Mouse (Mus musculus) forebrain, embryonic 10.5 days (tissue): ENCODE measurements at regions not wholly inside any gene's neighbourhood (a gene's known extent, or its start where the extent isn't known, plus 50 kb on each side); places are given as distances from the start of the nearest gene placed in this dataset.
"Not testable (repeated sequence)": the region's sequence is repeated elsewhere in the genome, so short reads cannot be mapped to it uniquely, and the experiment has no call there.

Experiments
- DNase-seq: peaks from one replicate; pipeline ENCODE4 v3.0.0-alpha.2; 2017; ENCODE audit warnings: low spot score; ENCODE audit errors: extremely low spot score
- H3K27ac ChIP-seq: fragments of 300-500 bp; sonication (generic); 2 replicates; pipeline ENCODE4 v1.5.1; 2016; ENCODE audit warnings: mild to moderate bottlenecking
- H3K27me3 ChIP-seq: fragments of 300-500 bp; sonication (generic); 2 replicates; pipeline ENCODE4 v1.6.1; 2016; ENCODE audit warnings: mild to moderate bottlenecking; ENCODE audit not compliant: poor library complexity, severe bottlenecking
- H3K36me3 ChIP-seq: fragments of 300-500 bp; sonication (generic); replicated peaks from 2 replicates; pipeline ENCODE4 v1.6.1; 2016; ENCODE audit warnings: mild to moderate bottlenecking, moderate library complexity
- H3K4me1 ChIP-seq: fragments of 300-500 bp; sonication (generic); 2 replicates; pipeline ENCODE4 v1.6.1; 2016
- H3K4me3 ChIP-seq: fragments of 300-500 bp; sonication (generic); 2 replicates; pipeline ENCODE4 v1.5.1; 2016; ENCODE audit warnings: mild to moderate bottlenecking, moderate library complexity
- H3K9me3 ChIP-seq: fragments of 300-500 bp; sonication (generic); 2 replicates; pipeline ENCODE4 v1.6.1; 2016; ENCODE audit warnings: mild to moderate bottlenecking, moderate library complexity
- WGBS: fragments of 180-500 bp; shearing (Covaris S2); methylation state at CpG from one replicate; pipeline ENCODE4 v1.1.7; 2016; 5-methylcytosine and 5-hydroxymethylcytosine counted together

DNA sequence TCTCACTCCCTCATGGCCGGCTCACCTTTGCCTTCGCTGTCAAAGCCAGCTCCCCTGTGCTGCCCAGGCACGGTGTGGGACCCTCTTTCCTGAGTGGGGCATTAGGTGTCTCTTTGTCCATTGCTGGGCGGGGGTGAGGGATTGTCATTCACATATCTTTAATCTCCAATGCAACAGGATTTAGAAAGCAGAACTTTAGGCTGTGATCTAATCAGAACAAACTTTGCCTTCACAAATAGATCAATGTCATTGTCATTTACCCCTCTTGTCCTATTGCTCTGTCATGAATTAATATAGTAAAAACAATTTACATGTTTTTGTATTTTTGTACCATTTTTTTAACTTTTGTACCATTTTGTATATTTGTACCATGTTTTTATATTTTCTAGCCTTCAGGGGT lies 254.7 kb upstream of the Pik3r1 start:
- Histone ChIP-seq H3K9me3 (no peaks in the 10 kb centered on the region), H3K4me3 (no peak overlapping the region), H3K27me3 (no peaks in the 10 kb centered on the region), H3K27ac (no peak overlapping the region), H3K4me1 (no peaks in the 10 kb centered on the region), H3K36me3 (no peaks in the 10 kb centered on the region)
- WGBS, result 81% methylated on average over 4 of the region's 4 CpGs
- DNase-seq, result no peak

DNA sequence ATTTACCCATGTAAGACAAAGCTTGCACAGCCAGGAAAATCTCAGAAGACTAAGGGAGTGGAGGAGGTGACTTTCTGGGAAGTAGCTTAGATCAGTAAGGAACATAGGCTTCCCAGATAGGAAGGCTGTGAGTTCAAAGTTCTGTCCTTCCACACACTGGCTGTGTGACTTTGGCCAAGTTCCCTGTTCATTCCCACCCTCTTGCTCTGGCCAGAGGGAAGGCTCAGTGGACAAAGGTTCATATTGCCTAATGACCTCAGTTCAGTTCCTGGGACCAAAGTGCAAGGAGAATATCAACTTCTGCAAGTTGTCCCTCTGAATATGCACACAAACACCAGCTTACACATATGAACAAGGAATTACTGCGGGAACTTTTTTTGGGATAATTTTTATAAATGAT lies 255.6 kb upstream of the Pik3r1 start:
- no peaks in the 10 kb centered on the region for H3K9me3 ChIP-seq
- WGBS, result 89% methylated on average over 1 of the region's 1 CpGs
- no peaks in the 10 kb centered on the region for H3K4me1 ChIP-seq
- H3K36me3 ChIP-seq, result no peaks in the 10 kb centered on the region
- DNase-seq, result no peak
- H3K27me3 ChIP-seq, result no peaks in the 10 kb centered on the region
- H3K4me3 ChIP-seq, result no peak overlapping the region
- no peak overlapping the region for H3K27ac ChIP-seq

DNA sequence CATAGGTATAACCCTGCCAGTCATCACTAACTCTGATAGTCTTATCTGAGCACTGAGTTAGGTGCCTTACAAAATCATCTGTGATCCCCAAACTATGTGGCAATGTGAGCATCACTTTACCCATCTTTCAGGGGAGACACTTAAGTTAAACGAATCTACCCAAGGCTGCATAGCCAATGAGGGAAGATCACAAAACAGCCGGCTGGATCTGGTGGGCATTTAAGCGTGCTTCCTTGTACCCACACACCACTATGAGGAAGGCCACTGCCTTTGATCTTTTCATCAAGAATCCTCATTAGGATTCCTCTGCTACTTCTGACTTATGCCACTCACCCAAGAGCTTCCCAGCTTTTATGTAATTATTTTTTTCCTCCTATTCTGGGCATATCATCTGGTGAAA lies 257.1 kb upstream of the Pik3r1 start:
- no peak overlapping the region for H3K4me3 ChIP-seq
- H3K9me3 ChIP-seq, result no peaks in the 10 kb centered on the region
- no peaks in the 10 kb centered on the region for H3K27me3 ChIP-seq
- no peak for DNase-seq
- H3K36me3 ChIP-seq, result no peaks in the 10 kb centered on the region
- no peak overlapping the region for H3K27ac ChIP-seq
- H3K4me1 ChIP-seq, result no peaks in the 10 kb centered on the region
- 85% methylated on average over 3 of the region's 3 CpGs for WGBS

DNA sequence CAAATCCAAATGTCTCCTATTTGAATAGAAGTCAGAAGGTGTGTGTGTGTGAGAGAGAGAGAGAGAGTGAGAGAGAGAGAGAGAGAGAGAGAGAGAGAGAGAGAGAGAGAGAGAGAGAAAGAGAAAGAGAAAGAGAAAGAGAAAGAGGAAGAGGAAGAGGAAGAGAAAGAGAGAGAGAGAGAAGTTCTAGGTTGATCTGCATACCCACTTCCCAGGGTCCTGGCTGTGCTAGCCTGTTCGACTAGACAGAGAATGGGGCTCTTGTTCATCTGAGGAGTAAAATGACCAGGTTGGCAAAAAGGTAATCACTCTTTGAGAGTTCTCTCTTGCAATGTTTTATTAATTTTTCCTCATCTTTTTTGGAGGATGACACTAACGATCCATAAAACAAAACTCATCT lies 257.5 kb upstream of the Pik3r1 start:
- WGBS, result 94% methylated on average over 2 of the region's 2 CpGs
- H3K27me3 ChIP-seq, H3K4me1 ChIP-seq, H3K27ac ChIP-seq, H3K9me3 ChIP-seq, H3K36me3 ChIP-seq, DNase-seq, H3K4me3 ChIP-seq: not testable (repeated sequence)

DNA sequence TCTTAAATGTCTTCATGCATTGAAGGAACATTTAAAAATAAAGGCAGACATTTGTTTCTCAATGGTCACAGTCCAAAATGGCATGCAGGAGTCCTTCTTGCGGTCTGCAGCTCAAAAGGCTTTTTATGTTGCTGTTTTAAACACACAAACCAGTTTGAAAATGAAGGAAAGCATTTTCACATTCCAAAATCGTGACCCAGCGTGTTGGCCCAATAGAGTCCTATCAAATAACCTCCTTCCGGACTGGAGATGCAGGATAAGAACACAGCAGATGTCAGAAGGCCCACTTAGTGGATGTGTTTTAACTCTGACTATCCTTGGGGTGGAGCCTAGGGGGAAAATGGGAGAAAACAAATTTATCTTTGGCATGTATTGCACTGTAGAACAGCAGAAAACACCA lies 263.4 kb upstream of the Pik3r1 start:
- Histone ChIP-seq H3K9me3 (no peaks in the 10 kb centered on the region), H3K4me1 (no peaks in the 10 kb centered on the region), H3K36me3 (no peaks in the 10 kb centered on the region), H3K4me3 (no peak overlapping the region), H3K27ac (no peak overlapping the region), H3K27me3 (no peaks in the 10 kb centered on the region)
- no peak for DNase-seq
- WGBS, result 89% methylated on average over 4 of the region's 4 CpGs

DNA sequence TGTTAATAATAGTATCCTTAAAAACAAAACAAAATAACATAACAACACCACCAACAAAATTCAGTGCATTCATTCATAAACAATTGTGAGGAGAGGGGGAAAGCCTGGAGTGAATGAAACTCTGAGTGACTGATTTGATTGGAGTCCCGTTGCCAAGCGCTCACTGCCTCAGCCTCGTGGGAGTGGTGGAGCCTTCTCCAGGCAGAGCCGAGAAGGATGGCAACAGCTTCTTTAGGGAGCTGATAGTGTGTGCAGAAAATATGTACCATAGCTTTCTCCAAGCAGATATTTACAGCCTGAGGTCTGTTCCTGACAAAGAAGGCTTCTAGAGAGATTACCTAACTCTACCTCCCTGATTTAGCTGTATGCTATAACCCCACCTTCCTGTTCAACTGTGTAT lies 266.5 kb upstream of the Pik3r1 start:
- DNase-seq, result no peak
- Histone ChIP-seq H3K36me3 (no peaks in the 10 kb centered on the region), H3K9me3 (no peaks in the 10 kb centered on the region), H3K4me3 (no peak overlapping the region), H3K27ac (no peak overlapping the region), H3K27me3 (no peaks in the 10 kb centered on the region), H3K4me1 (no peaks in the 10 kb centered on the region)
- WGBS, result 76% methylated on average over 4 of the region's 4 CpGs

DNA sequence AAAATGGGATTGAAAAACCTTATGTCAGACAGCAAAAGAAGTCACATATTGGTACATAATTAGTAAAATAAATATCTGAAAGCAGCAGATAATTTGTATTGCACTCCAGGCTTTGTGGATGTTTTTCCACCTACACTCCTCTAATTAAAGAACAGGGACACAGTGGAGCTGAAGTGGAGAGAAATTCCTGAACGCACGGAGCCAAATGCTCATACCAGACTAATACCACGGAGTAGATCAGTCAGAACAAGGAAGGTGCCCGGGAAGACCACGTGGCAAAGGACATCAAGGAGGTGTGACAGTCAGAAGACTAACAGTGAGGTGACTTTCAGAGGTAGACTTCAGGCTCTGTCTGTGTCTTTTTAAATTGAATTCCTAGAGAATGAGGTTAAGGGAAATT lies 268.0 kb upstream of the Pik3r1 start:
- no peaks in the 10 kb centered on the region for H3K27me3 ChIP-seq
- H3K9me3 ChIP-seq, result no peaks in the 10 kb centered on the region
- H3K36me3 ChIP-seq, result no peaks in the 10 kb centered on the region
- 87% methylated on average over 5 of the region's 5 CpGs for WGBS
- no peak overlapping the region for H3K27ac ChIP-seq
- no peak for DNase-seq
- H3K4me1 ChIP-seq, result no peaks in the 10 kb centered on the region
- H3K4me3 ChIP-seq, result no peak overlapping the region

DNA sequence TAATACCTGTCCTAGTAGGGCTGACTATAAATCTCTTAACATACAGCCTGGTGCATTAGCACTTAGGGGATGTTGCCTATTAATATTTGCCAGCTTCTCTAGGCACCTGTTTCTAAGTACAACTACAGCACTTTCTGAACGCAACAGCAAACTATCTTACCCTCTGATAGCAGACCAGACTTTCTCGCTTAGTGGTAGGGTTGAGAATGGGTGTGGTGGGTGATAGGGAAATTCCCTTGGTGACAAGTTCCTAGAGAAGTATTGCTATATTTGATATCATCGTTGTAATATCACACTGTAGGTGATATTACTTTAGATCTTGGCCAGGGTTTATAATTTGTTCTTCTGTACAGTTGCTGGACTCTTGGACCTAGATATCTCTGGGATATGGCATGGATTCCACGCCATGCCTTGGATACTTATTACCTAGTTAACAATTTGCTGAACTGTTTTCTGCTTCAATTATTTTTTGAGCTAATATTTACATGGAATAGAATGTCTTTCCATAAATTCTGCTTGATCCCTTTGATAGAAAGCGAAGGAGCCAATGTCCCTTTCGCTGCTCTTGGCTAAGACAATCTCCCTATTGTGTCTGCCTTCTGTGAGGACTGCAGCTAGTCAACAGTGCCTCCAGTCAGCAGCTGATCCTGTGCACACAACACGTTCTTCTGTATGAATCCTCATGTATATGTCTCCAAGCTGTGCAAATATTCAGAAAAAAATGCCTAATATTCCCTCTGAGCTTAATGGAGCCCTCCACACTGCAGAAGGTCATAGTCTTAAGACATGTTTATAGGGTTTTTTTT lies 269.0 kb upstream of the Pik3r1 start:
- no peak overlapping the region for H3K4me3 ChIP-seq
- 85% methylated on average over 7 of the region's 7 CpGs for WGBS
- no peaks in the 10 kb centered on the region for H3K4me1 ChIP-seq
- DNase-seq, result no peak
- H3K9me3 ChIP-seq, result no peaks in the 10 kb centered on the region
- no peaks in the 10 kb centered on the region for H3K27me3 ChIP-seq
- H3K36me3 ChIP-seq, result no peaks in the 10 kb centered on the region
- H3K27ac ChIP-seq, result no peak overlapping the region

DNA sequence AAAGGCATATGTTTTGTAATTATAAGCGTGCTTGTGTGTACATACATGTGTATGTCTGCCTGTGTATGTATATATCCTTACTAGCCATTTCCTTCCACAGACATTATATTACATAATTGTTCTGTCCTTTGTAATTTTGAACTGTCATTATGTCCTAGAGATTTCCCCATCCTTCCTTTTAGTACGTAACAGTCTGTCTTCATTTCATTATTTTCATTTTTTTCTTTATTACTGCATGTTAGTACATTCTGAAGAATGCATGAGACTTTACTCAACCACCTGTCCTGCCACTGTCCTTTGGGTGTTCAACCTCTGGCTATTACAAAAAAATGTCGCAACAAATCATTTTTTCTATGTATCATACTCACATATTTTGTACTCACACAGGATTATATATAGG lies 292.2 kb upstream of the Pik3r1 start:
- Histone ChIP-seq H3K36me3 (no peaks in the 10 kb centered on the region), H3K27me3 (no peaks in the 10 kb centered on the region), H3K27ac (no peak overlapping the region), H3K4me3 (no peak overlapping the region), H3K9me3 (no peaks in the 10 kb centered on the region), H3K4me1 (0 out of 2 replicates have a peak, but pooled peaks cover 5% of the 10 kb centered on the region)
- DNase-seq, result no peak
- 92% methylated on average over 3 of the region's 3 CpGs for WGBS

DNA sequence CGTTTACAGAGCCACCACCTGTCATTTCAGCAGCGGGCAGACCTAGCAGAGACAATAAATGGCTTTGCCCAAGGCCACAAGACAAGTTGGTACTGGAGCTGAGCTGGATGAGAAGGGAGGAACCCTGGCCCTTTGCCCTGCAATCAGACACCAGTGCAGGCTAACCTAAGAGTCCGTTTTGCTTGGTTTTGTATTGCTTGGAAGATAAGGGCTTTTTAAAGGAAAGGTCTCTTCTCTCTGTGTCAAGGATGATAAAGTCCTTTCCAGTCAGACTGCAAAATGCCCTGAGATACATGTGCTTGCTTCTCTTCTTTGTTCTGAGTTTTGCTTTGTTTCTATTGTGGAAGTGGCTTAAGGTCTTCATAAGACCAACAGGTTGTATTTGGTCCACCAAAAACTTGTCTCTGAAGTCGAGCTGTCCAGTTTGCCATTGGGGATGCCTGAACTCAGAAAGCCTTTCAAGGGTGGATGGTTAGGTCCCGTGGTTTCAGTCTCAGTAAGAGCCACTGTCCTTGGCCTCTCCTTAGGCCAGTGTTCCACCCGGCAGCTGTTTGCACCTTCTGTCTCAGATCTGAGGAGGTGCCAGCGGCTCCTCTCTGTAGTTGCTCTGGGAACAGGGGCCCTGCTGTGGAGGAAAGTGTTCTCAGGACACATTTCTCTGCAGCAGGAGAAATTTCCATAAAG lies 296.7 kb upstream of the Pik3r1 start:
- 80% methylated on average over 7 of the region's 7 CpGs for WGBS
- Histone ChIP-seq H3K9me3 (no peaks in the 10 kb centered on the region), H3K27ac (no peak overlapping the region), H3K4me3 (no peak overlapping the region), H3K27me3 (no peaks in the 10 kb centered on the region), H3K36me3 (no peaks in the 10 kb centered on the region), H3K4me1 (0 out of 2 replicates have a peak, but pooled peaks cover 5% of the 10 kb centered on the region)
- no peak for DNase-seq

DNA sequence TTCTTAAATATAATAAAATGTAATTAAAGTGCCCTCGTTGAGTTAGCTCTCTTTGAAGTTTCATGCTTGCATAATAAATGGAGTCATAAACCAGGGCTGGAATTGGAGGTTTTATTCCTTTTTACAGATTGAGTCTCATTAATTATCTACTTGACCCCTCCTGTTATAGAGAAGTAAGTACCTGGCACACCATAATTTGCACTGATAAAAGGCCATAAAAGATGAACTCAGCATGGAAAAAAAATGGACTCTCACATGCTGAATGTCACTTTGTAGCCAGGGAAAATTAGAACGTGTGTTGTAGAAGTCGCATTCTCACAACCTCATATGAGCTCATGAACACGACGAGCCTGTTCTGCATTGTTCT lies 297.2 kb upstream of the Pik3r1 start:
- Histone ChIP-seq H3K27me3 (no peaks in the 10 kb centered on the region), H3K36me3 (no peaks in the 10 kb centered on the region), H3K4me3 (no peak overlapping the region), H3K27ac (no peak overlapping the region), H3K9me3 (no peaks in the 10 kb centered on the region), H3K4me1 (0 out of 2 replicates have a peak, but pooled peaks cover 5% of the 10 kb centered on the region)
- no peak for DNase-seq
- whole genome bisulfite sequencing, result 91% methylated on average over 5 of the region's 5 CpGs

DNA sequence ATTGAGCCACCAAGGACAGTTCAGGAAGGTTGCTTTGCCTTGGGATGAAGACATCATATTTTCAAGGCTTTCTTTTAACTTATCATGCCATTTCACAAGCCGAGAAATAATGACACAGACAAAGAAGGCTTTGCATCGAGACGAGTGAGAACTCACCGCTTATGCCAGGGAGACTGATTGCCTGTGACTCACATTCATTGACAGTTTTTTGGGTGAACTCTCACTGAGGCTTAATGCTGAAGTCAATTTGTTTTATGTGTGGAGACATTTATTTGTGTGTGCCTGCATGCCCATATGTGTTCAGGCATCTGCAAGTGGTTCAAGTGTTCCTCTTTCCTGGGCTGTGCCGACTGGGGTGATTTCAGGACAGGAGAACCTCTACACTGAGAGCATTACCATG lies 297.8 kb upstream of the Pik3r1 start:
- H3K27ac ChIP-seq, result no peak overlapping the region
- WGBS, result 93% methylated on average over 5 of the region's 5 CpGs
- DNase-seq, result no peak
- no peaks in the 10 kb centered on the region for H3K36me3 ChIP-seq
- no peaks in the 10 kb centered on the region for H3K9me3 ChIP-seq
- H3K4me1 ChIP-seq, result 0 out of 2 replicates have a peak, but pooled peaks cover 5% of the 10 kb centered on the region
- no peak overlapping the region for H3K4me3 ChIP-seq
- no peaks in the 10 kb centered on the region for H3K27me3 ChIP-seq

DNA sequence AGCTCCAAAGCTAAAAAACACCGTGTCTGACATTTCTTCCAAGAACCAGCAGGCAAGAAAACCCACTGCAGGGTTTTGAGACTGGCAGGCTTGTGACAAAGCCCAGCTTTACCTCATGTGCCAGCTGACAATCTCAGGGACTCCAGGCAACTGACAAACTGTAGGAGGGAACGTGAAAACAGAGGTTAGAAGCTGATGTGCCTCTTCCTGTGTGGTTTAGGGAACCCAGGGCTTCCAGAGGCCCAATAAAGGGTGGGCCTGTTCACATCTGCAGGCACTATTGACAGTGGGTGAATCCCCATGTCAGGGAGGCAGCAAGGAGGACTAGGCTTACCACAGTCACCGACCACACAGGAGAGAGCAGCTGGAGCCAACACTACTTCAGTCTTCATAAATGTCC lies 302.7 kb upstream of the Pik3r1 start:
- DNase-seq, result no peak
- 70% methylated on average over 3 of the region's 3 CpGs for WGBS

More for the DNA sequence above, 302.7 kb upstream of the Pik3r1 start:
- no peak overlapping the region for H3K4me3 ChIP-seq
- H3K27me3 ChIP-seq, result no peaks in the 10 kb centered on the region
- H3K36me3 ChIP-seq, result no peaks in the 10 kb centered on the region
- H3K27ac ChIP-seq, result no peak overlapping the region
- H3K4me1 ChIP-seq, result no peaks in the 10 kb centered on the region
- no peaks in the 10 kb centered on the region for H3K9me3 ChIP-seq
